ENCODE assay signal across 9 mouse cellular contexts in the genomic region with DNA sequence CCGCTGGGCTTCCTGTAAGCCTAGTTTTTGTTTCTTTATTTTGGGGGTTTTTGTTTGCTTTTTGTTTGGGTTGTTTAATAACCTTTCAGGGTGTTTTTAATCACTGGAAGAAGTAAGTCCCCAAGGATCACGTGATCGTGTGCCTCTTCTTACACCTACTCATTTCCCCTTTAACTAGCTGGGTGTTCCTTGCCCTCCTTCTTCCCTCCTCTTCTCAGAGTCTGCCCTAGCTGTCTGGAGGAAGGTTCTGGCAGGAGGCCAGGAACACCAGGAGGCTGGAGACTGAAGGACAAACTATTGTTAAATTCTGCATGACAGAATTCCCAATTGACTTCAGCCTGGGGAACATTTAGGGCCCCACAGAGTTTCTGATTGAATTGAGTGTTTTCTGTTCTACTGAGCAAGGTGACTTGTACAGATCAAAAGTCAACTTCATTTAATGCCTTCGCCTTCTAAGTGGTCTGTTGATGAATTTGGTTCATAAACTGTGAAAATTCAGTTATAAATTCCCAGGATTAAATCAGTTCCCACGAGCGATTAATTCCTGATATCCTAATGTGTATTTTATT.
DNase-seq lines count a peak whose midpoint lies in the region; ATAC-seq and TF ChIP-seq lines count a peak whose summit lies in the region.
"Had no signal": no experiment of that assay in that cellular context is flagged by ENCODE, and none has a peak within 500 bp of the region (broad histone marks: within the 10 kb centered on the region; RNA-seq: fewer than 3 reads in every experiment).

No protein-coding gene starts in this region.

- no peak overlapping the region for H3K27ac ChIP-seq in stomach, postnatal 0 days (replicated peaks)
- H3K27ac ChIP-seq: midbrain, embryonic 13.5 days had no signal

- H3K27me3 ChIP-seq in stomach, postnatal 0 days (ENCODE audit: control insufficient read depth, insufficient read depth, low read length) = no peaks in the 10 kb centered on the region
- H3K27me3 ChIP-seq: midbrain, embryonic 13.5 days had no signal

- intact Hi-C loops in heart, postnatal 25 days (cut with DNase I) = no loop called here

- H3K9ac ChIP-seq in stomach, postnatal 0 days (ENCODE audit: low read length) = no peak overlapping the region
- H3K9ac ChIP-seq: midbrain, embryonic 13.5 days had no signal

- DNase-seq in heart, adult 18-20 months = peak; percentile 22 to 45
- DNase-seq in heart, postnatal 25 days (ENCODE audit: low spot score) = no peak
- DNase-seq in retina, postnatal 1 day = peak; percentile 75
- DNase-seq in retina, embryonic 14.5 days (ENCODE audit: low spot score) = no peak
- peak; percentile 10 to 24 for DNase-seq in cerebellum, postnatal 36 days
- peak; percentile 34 for DNase-seq in stomach, postnatal 0 days (ENCODE audit: low spot score)

- no peak overlapping the region for H3K4me3 ChIP-seq in stomach, postnatal 0 days (ENCODE audit: low read depth, low read length)
- H3K4me3 ChIP-seq: midbrain, embryonic 13.5 days had no signal

- no peak for TF ChIP-seq EP300 in stomach, postnatal 0 days (optimal IDR thresholded peaks at IDR 0.05)

- 73% methylated on average over 6 of the region's 6 CpGs for WGBS in stomach, postnatal 0 days

- no peaks in the 10 kb centered on the region for H3K36me3 ChIP-seq in stomach, postnatal 0 days (ENCODE audit: control insufficient read depth, insufficient read depth, low read length)

- no peaks in the 10 kb centered on the region for H3K9me3 ChIP-seq in stomach, postnatal 0 days (ENCODE audit: control insufficient read depth, low read length)

- TF ChIP-seq CTCF in stomach, postnatal 0 days (IDR thresholded peaks at IDR 0.05; ENCODE audit: low read depth) = no peak

- no peaks in the 10 kb centered on the region for H3K4me1 ChIP-seq in stomach, postnatal 0 days (replicated peaks; ENCODE audit: control insufficient read depth, insufficient read depth)

- ATAC-seq in stomach, postnatal 0 days (ENCODE audit: low FRiP score, low TSS enrichment) = no peak
- no peak for ATAC-seq in megakaryocyte progenitor cell, adult 5-6 weeks (replicated peaks; ENCODE audit: poor library complexity)
- no peak for ATAC-seq in granulocyte monocyte progenitor cell, adult 5-6 weeks (replicated peaks; ENCODE audit: poor library complexity, severe bottlenecking)
- ATAC-seq: midbrain, embryonic 13.5 days had no signal

- H3K4me2 ChIP-seq in stomach, postnatal 0 days (replicated peaks; ENCODE audit: low read depth) = no peak overlapping the region
- H3K4me2 ChIP-seq: midbrain, embryonic 13.5 days had no signal

Comparison
In these comparisons a context has a peak if more than half of its experiments do, and no peak if none do; other contexts are left out.
1. DNase-seq: peak in heart, adult 18-20 months (2 of 2), retina, postnatal 1 day (single experiment), cerebellum, postnatal 36 days (2 of 2) and stomach, postnatal 0 days (single experiment); none in heart, postnatal 25 days (single experiment) and retina, embryonic 14.5 days (single experiment).